Mouse (Mus musculus) ES-Bruce4 (cell line): ENCODE results near the gene Dpagt1. TPM values are rescaled to one million over a fixed set of nuclear protein-coding genes. Genes with fewer than 3 reads are reported as not detected.
"Not testable (repeated sequence)": the region's sequence is repeated elsewhere in the genome, so short reads cannot be mapped to it uniquely, and the experiment has no call there.

Source experiments
- H3K27ac ChIP-seq: 2 replicates; pipeline ENCODE4 v1.5.1; 2012; ENCODE audit warnings: low read length, inconsistent platforms; ENCODE audit not compliant: insufficient read depth
- H3K27me3 ChIP-seq: 2 replicates; pipeline ENCODE4 v1.6.1; 2012; ENCODE audit warnings: mild to moderate bottlenecking, low read length, inconsistent platforms; ENCODE audit not compliant: control insufficient read depth, poor library complexity, insufficient read depth, severe bottlenecking
- H3K36me3 ChIP-seq: 2 replicates; pipeline ENCODE4 v1.6.1; 2012; ENCODE audit warnings: inconsistent platforms, mild to moderate bottlenecking, low read length, moderate library complexity; ENCODE audit not compliant: control insufficient read depth, poor library complexity, insufficient read depth, severe bottlenecking
- H3K4me1 ChIP-seq: one replicate; pipeline ENCODE4 v1.8.1; 2011; ENCODE audit warnings: low read length; ENCODE audit not compliant: control insufficient read depth, insufficient read depth
- H3K4me3 ChIP-seq: 2 replicates; pipeline ENCODE4 v1.5.1; 2011; ENCODE audit warnings: low read depth, mild to moderate bottlenecking, low read length
- H3K9ac ChIP-seq: 2 replicates; pipeline ENCODE4 v1.6.1; 2012; ENCODE audit warnings: low read depth, mild to moderate bottlenecking, inconsistent platforms; ENCODE audit not compliant: poor library complexity, severe bottlenecking
- H3K9me3 ChIP-seq: replicated peaks from 2 replicates; pipeline ENCODE4 v1.6.1; 2012; ENCODE audit warnings: mild to moderate bottlenecking, low read length, inconsistent platforms; ENCODE audit not compliant: control insufficient read depth, poor library complexity, insufficient read depth, severe bottlenecking
- CTCF ChIP-seq: IDR thresholded peaks from one replicate; pipeline ENCODE4 v1.8.1; 2011; ENCODE audit warnings: low read depth, low read length
- EP300 ChIP-seq: IDR thresholded peaks from 2 replicates; pipeline ENCODE4 v1.6.1; 2011; ENCODE audit warnings: low read depth, low read length; ENCODE audit not compliant: insufficient read depth
- POLR2A ChIP-seq: IDR thresholded peaks from one replicate; pipeline ENCODE4 v1.8.1; 2011; ENCODE audit warnings: low read length; ENCODE audit not compliant: insufficient read depth
- polyA plus RNA-seq: library from polyadenylated mRNA; stranded (reverse); fragments of >200 nt; gene quantifications from 2 replicates; pipeline ENCODE4 v1.2.4, GENCODE M21; 2011; ENCODE audit warnings: low read depth; ENCODE audit not compliant: missing spikeins, insufficient read depth, insufficient read length

The Dpagt1 gene
- polyA plus RNA-seq, 1 experiment: 13.7 TPM

- H3K9me3 ChIP-seq: no peaks in the 10 kb centered on the region
- no peak within 1 kb of the TSS for H3K27ac ChIP-seq
- peaks cover 6% of the 10 kb centered on the region for H3K36me3 ChIP-seq
- H3K4me1 ChIP-seq: peaks cover 1% of the 10 kb centered on the region
- peaks cover 3% of the 10 kb centered on the region for H3K27me3 ChIP-seq
- TF ChIP-seq EP300 (no peak), POLR2A (no peak)
- peak within 1 kb of the TSS; percentile 28 for H3K9ac ChIP-seq
- H3K4me3 ChIP-seq: peak within 1 kb of the TSS; percentile 71
Measured at GRCm38 (mm10) chr9:44288076-44288958, 37.5 kb upstream of the Dpagt1 start, which contains the start of gene Abcg4. Gene Abcg4 (minus strand): TSS chr9:44288615.

GRCm38 (mm10) chr9:44288959-44289291 is 36.9 kb upstream of the Dpagt1 start:
- no peaks in the 10 kb centered on the region for H3K9me3 ChIP-seq
- H3K36me3 ChIP-seq: peaks cover 8% of the 10 kb centered on the region
- no peak for TF ChIP-seq EP300
- no peak for TF ChIP-seq POLR2A
- TF ChIP-seq CTCF: no peak
- H3K4me1 ChIP-seq: peaks cover 1% of the 10 kb centered on the region
- H3K4me3 ChIP-seq: no peak overlapping the region
- no peak overlapping the region for H3K9ac ChIP-seq
- no peak overlapping the region for H3K27ac ChIP-seq
- H3K27me3 ChIP-seq: peaks cover 3% of the 10 kb centered on the region

GRCm38 (mm10) chr9:44292490-44292889 is 33.3 kb upstream of the Dpagt1 start:
- peaks cover 3% of the 10 kb centered on the region; the same call in 1 of the 2 replicates for H3K27me3 ChIP-seq
- H3K4me3 ChIP-seq: no peak overlapping the region
- H3K9ac ChIP-seq: no peak overlapping the region
- H3K36me3 ChIP-seq: peaks cover 27% of the 10 kb centered on the region
- no peaks in the 10 kb centered on the region for H3K9me3 ChIP-seq
- no peak for TF ChIP-seq POLR2A
- TF ChIP-seq CTCF: peak; percentile 53
- no peak overlapping the region for H3K27ac ChIP-seq
- H3K4me1 ChIP-seq: peaks cover 1% of the 10 kb centered on the region

- H3K4me1 ChIP-seq, H3K9ac ChIP-seq, H3K27ac ChIP-seq, H3K27me3 ChIP-seq, H3K4me3 ChIP-seq, H3K9me3 ChIP-seq: not testable (repeated sequence)
- peaks cover 30% of the 10 kb centered on the region for H3K36me3 ChIP-seq
Measured at GRCm38 (mm10) chr9:44300001-44300400, 25.8 kb upstream of the Dpagt1 start.

- peak within 1 kb of the TSS; percentile 88 for H3K4me3 ChIP-seq
- no peaks in the 10 kb centered on the region for H3K27me3 ChIP-seq
- H3K9me3 ChIP-seq: no peaks in the 10 kb centered on the region
- H3K27ac ChIP-seq: 0 out of 2 replicates have a peak within 1 kb of the TSS, but pooled peaks have one; percentile 13
- TF ChIP-seq POLR2A: peak; percentile 85
- no peak for TF ChIP-seq CTCF
- TF ChIP-seq EP300: peak; percentile 86
- H3K9ac ChIP-seq: peak within 1 kb of the TSS; percentile 92
- no peaks in the 10 kb centered on the region for H3K4me1 ChIP-seq
- H3K36me3 ChIP-seq: 0 out of 2 replicates have a peak, but pooled peaks cover 2% of the 10 kb centered on the region
Measured at GRCm38 (mm10) chr9:44305466-44306079, 20.2 kb upstream of the Dpagt1 start, which contains the start of gene Hinfp. Gene Hinfp (minus strand): TSS chr9:44305671.

- Histone ChIP-seq H3K4me1 (no peaks in the 10 kb centered on the region), H3K9me3 (no peaks in the 10 kb centered on the region), H3K27me3 (no peaks in the 10 kb centered on the region), H3K9ac (no peak overlapping the region), H3K4me3 (no peak overlapping the region), H3K36me3 (0 out of 2 replicates have a peak, but pooled peaks cover 2% of the 10 kb centered on the region), H3K27ac (no peak overlapping the region)
- no peak for TF ChIP-seq POLR2A
- TF ChIP-seq CTCF: no peak
- no peak for TF ChIP-seq EP300
Measured at GRCm38 (mm10) chr9:44306532-44306931, 19.3 kb upstream of the Dpagt1 start.
